Mouse (Mus musculus) hindlimb bud, embryonic 11.5 days (tissue): ENCODE measurements at regions not wholly inside any gene's neighbourhood (a gene's known extent, or its start where the extent isn't known, plus 50 kb on each side); places are given as distances from the start of the nearest gene placed in this dataset.

Source experiments
- DNase-seq: peaks from one replicate; pipeline ENCODE4 v3.0.0-alpha.2; 2012; ENCODE audit warnings: low read depth, low spot score; ENCODE audit errors: extremely low spot score

- no peak for DNase-seq
Measured at GRCm38 (mm10) chr4:127862875-127863274, 107.9 kb downstream of the CK137956 start.

- DNase-seq, result no peak
Measured at GRCm38 (mm10) chr4:127861319-127862117, 109.2 kb downstream of the CK137956 start.

- no peak for DNase-seq
Measured at GRCm38 (mm10) chr4:127860271-127860670, 110.5 kb downstream of the CK137956 start.

GRCm38 (mm10) chr4:127859505-127859904 lies 111.2 kb downstream of the CK137956 start:
- DNase-seq, result no peak

DNA sequence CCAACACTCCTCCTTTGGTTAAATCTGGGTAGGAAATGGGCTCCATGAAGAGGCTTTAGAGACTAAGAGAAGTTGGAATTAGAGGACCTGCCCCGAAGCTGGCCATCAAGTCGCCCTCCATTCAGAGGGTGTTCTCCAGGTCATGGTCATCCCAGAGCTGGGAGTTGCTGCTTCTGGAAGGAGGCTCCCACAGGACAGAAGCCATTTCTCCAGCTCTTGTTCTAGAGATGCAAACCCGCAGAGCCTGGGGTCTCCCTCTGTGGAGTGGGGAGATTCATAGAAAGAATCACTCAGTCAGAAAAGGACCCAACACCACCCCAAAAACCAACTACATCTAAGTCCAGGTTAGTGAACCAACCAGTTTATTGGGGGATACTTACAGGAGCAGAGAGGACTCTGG lies 112.2 kb downstream of the CK137956 start:
- DNase-seq, result no peak

DNA sequence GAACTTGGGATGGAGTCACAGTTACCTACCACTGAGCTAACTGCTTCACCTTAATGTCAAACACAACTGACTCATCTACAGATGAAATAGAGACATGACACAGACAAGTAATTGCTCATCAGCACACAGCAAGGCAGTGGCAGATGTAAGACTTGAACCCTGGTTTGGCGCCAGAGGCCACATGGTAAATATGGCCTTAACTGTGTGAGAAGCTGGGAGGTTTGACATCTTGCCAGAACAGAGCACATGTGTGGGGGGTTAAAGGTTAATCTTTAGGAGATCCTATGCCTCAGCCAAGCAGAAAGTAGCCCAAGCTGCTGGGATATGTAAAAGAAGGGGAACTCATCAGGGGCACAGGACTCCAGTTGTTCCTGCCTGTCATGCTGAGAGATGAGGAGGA lies 114.9 kb downstream of the CK137956 start:
- no peak for DNase-seq

- no peak for DNase-seq
Measured at GRCm38 (mm10) chr4:127854776-127855409, 115.9 kb downstream of the CK137956 start.

DNA sequence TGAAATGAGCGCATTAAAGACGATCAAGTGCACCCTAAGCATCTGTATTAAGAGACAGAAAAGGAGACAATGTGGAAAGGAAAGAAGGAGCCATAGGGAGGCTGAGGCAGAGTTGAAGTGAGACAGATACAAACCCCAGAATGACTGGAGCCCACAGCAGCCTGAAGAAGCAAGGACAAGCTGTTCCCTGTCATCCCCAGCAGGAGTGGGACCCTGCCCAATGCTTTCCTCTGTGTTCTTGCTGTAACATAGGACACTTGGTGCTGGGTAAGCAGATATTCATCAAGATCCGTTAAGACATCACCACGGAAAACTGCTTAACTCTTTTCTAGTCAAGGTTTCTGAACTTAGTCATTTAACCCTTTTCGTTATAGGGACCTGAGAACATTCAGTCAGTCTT lies 121.4 kb downstream of the CK137956 start:
- DNase-seq, result no peak

GRCm38 (mm10) chr4:127846321-127846720 lies 124.4 kb downstream of the CK137956 start:
- DNase-seq, result no peak

DNA sequence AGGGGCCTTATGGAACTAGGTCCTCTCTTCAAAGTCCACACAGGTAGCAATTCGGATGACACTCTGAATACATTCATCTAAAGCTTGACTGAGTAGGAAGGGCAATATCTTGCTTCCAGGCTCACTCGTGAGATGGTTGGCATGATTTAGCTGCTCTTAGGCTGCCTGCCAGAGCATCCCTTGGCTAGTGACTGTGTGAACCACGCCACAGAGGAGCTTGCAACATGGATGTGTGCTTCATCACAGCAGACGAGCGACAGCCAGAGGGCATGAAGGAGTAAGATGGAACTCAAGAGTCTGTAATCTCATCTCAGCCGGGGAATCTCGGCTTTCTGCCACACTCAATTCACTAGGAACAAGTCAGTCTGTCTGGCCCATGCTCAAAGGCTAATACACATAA lies 127.3 kb downstream of the CK137956 start:
- no peak for DNase-seq

DNA sequence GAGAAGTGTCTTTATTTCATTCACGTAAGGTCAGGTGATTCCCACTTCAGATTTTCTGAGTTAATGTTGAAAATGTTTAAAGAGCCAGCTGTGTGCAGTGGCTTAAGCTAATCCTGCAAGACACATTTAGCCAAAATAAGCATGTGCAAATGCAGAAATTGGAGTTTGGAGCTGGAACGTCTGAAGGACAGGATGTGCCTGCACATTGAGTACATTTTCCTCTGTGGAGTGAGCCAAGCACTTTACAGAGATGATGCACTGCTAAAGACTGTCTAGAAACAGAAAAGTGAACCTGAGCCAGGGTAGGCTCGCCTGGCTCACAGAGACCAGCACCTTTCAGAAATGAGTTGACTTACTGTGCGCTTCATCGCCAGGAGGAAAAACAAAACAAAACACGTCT lies 137.1 kb downstream of the CK137956 start:
- no peak for DNase-seq

DNA sequence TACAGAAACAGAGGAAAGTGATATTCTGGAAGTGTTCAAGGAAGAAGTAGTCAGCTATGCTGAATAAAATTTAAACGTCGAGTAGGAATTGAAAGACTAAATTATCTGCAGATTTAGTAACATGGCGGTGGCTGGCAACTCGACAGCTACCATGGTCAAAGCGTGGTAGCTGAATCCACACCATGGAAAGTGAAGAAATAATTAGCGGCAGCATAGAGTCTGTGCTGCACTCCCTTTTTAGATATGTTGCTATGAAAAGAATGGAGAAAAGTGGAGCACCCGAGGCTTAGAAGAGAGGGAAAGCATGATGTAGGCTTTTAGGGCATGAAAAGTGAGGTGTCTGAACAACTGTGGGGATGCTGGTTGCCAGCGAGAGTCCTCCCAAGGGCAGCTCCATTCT lies 143.8 kb downstream of the CK137956 start:
- DNase-seq, result no peak

- no peak for DNase-seq
Measured at GRCm38 (mm10) chr4:127819501-127819900, 151.2 kb downstream of the CK137956 start.

DNA sequence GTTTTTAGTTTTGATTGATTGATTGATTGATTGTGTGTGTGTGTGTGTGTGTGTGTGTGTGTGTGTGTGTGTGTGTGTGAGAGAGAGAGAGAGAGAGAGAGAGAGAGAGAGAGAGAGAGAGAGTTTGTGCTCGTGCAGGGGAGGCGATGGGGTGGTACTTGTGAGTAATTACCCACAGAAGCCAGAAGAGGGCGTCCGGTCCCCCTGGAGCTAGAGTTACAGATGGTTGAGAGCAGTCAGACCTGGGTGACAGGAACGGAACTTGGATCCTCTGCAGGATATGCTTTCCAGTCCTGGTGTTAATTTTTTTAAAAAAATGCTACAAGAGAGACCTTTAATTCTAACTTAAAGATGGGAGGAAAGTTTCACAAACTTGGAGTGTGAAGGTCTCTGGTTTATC lies 151.7 kb downstream of the CK137956 start:
- DNase-seq, result no peak

DNA sequence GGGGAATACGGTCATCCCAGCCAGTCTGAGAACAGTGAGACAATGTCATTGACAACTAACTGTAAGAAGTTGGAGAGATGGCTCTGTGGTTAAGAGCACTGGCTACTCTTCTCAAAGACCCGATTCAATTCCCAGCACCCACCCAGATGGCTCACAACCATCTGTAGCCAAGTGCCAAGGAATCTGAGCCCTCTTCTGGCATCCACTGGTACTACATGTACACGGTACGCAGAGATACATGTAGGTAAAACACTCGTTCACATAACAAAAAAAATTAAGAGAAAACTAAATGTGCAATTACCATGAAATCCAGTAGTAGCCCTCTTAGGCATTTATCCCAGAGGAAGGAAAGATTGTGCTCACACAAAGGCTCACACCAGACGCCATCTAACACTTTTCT lies 156.1 kb downstream of the CK137956 start:
- DNase-seq, result no peak

DNA sequence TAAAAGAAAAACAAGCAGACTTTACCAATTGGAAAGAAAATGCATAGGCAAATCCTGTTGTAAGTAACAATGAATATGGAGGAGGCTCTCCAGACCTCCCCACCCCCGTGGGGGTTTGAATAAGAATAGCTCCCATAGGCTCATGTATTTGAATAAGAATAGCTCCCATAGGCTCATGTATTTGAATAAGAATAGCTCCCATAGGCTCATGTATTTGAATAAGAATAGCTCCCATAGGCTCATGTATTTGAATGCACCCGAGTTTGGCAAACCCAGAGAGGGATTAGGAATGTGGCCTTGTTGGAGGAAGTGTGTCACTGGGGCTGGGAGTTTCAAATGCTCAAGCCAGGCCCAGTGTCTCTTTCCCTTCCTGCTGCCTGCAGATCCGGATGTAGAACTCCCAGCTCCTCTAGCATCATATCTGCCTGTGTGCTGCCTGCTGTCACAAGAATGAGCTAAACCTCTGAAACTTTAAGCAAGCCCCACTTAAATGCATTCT lies 158.7 kb downstream of the CK137956 start:
- DNase-seq, result no peak

DNA sequence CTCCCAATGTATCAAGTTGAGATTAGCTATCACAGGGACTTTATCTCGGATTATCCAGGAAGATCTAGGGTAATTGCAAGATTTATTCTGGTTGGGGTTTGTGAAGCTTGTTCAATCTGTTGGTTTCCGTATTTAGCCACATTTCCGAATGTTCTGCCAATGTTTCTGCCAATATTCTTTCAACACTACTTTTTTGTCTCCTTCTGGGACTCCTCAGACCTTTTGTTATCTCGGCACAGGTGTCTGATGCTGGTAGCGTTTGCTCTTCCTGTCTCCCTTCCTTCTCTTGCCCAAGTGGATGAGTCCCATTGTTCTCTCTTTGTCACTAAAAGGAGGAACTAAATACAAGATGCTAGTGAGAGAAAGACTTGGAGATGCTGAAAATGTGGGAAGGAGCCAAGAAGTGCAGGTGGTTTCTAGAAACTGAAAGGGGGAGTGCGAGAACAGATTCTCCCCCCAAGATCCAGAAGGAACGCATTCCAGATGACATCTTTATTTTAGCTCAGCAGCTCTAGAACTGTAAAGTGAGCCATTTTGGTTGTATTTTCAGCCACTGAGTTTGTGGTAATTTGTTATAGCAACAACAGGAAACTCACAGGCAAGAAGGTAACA lies 159.7 kb downstream of the CK137956 start:
- no peak for DNase-seq

DNA sequence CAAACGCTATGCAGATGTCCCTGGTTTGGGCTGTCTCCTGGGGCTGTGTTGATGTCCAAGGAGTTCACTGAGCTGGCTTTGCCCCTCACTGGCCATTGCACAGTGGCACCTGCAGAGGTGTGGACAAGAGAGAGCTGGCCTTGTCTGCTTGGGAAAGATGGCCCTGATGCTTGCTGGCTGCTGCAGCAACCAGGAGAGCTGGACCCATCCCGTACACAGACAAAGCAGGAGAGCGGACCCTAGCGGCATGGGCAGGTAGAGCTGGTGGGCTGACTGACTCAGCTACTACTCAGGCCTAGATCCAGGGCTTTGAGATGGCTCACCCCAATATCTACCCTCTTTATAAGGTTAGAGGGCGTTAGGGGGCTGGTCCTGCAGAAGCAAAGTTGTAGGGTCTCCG lies 161.7 kb downstream of the CK137956 start:
- DNase-seq, result no peak

DNA sequence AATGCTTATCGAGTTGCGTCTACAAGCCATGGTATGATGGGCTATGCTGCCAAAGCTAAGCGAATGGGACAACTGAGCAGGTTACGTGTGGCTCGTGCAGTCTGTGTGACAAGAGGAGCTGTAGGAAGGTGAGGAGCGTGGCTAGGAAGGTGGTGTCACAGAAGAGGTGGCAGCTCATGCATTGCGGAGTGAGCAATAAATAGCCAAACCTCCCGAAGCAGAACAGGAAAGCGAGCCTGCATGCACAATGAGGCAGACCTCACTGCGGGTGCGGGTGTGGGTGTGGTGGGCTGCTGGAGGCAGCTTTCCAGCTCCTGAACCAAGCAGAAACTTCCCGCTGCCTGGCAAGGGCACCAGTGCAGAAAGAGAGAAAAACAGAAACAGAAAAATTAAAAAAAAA lies 181.5 kb downstream of the CK137956 start:
- DNase-seq, result no peak

GRCm38 (mm10) chr4:127785786-127786185 lies 185.0 kb downstream of the CK137956 start:
- DNase-seq, result no peak

DNA sequence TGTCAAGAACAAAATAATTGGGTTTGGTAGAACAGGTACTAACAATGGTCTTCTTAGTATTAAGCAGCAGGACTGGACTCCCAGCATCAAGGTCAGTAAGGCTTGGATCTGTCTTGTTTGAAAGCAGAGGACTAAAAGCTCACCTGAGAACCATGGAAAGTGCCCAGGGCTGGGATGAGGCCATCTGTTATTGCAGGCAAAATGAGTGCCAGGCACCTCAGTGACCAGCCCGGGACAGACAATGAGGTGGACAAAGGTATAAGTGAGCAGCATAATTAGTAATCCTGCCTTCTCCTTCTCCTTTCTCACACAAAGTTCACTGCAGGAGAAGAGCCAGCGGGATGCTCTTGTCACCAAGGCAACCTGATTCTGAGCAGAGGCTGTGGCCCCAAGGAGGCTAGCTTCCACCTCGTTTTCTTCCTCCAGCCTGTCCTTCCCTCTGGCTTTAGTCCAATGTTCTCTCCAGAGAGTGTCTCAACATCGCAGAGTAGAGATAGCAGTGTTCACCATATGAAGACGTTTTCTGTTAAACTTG lies 198.7 kb downstream of the CK137956 start:
- DNase-seq, result no peak

GRCm38 (mm10) chr4:127763736-127764135 lies 207.0 kb downstream of the CK137956 start:
- DNase-seq, result no peak
